Mouse (Mus musculus) midbrain, embryonic 12.5 days (tissue): ENCODE results near the gene Rnf216. TPM values are rescaled to one million over a fixed set of nuclear protein-coding genes. Genes with fewer than 3 reads are reported as not detected.

ENCODE experiments used
- ATAC-seq: fragments of 200-750 bp; cut with Nextera tagmentation; 2 replicates; pipeline ENCODE4 v1.8.0; 2017; ENCODE audit warnings: low read depth, moderate TSS enrichment, moderate library complexity; ENCODE audit not compliant: low FRiP score
- H3K27ac ChIP-seq: fragments of 300-500 bp; sonication (generic); replicated peaks from 2 replicates; pipeline ENCODE4 v1.5.1; 2016; ENCODE audit warnings: mild to moderate bottlenecking
- H3K27me3 ChIP-seq: fragments of 300-500 bp; sonication (generic); 2 replicates; pipeline ENCODE4 v1.6.1; 2016; ENCODE audit warnings: mild to moderate bottlenecking
- H3K36me3 ChIP-seq: fragments of 300-500 bp; sonication (generic); 2 replicates; pipeline ENCODE4 v1.6.1; 2016
- H3K4me1 ChIP-seq: fragments of 300-500 bp; sonication (generic); 2 replicates; pipeline ENCODE4 v1.6.1; 2016
- H3K4me2 ChIP-seq: fragments of 300-500 bp; sonication (generic); replicated peaks from 2 replicates; pipeline ENCODE4 v1.6.1; 2016; ENCODE audit warnings: mild to moderate bottlenecking, moderate library complexity
- H3K4me3 ChIP-seq: fragments of 300-500 bp; sonication (generic); 2 replicates; pipeline ENCODE4 v1.5.1; 2016; ENCODE audit warnings: mild to moderate bottlenecking
- H3K9ac ChIP-seq: fragments of 300-500 bp; sonication (generic); replicated peaks from 2 replicates; pipeline ENCODE4 v1.6.1; 2016; ENCODE audit warnings: mild to moderate bottlenecking, moderate library complexity
- H3K9me3 ChIP-seq: fragments of 300-500 bp; sonication (generic); 2 replicates; pipeline ENCODE4 v1.6.1; 2016; ENCODE audit warnings: mild to moderate bottlenecking
- WGBS: fragments of 180-500 bp; shearing (Covaris S2); methylation state at CpG from one replicate; pipeline ENCODE4 v1.1.7; 2016; 5-methylcytosine and 5-hydroxymethylcytosine counted together
- polyA plus RNA-seq: library from polyadenylated mRNA; unstranded; fragments of >200 nt; fragmentation: Nextera tagmentation; extraction: Ambion mirVana; gene quantifications from 2 replicates; pipeline ENCODE4 v1.2.1, GENCODE M21; 2016

Rnf216 gene
- polyA plus RNA-seq, 1 experiment from 2014 or later = 51.1 TPM

DNA sequence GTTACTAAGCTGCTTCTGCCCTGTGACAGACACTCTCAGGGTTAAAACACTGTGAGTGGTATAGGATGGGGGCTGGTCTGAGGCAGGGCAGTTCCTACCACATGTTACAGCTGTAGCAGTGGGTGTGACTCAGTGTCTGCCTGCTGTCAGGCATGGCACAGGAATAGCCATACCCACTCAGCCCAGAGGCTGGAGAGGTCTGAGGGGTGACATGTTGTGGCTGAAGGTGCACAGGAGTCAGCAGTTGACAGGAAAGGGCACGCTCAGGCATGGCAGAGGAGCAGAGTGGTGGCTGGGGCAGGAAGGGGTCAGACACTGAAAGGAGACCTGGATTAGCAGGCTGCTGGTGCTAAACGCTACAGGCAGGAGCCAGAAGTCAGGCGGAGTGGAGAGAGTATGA is 78.7 kb downstream of the Rnf216 start:
- Histone ChIP-seq H3K4me3 (no peak overlapping the region), H3K27me3 (no peaks in the 10 kb centered on the region), H3K4me1 (peaks cover 13% of the 10 kb centered on the region; the same call in 1 of the 2 replicates), H3K27ac (no peak overlapping the region), H3K4me2 (no peak overlapping the region), H3K9me3 (no peaks in the 10 kb centered on the region), H3K36me3 (peaks cover 2% of the 10 kb centered on the region; the same call in 1 of the 2 replicates), H3K9ac (no peak overlapping the region)
- no peak for ATAC-seq
- WGBS = 80% methylated on average over 3 of the region's 3 CpGs

- no peak overlapping the region for H3K4me2 ChIP-seq
- WGBS = 86% methylated on average over 3 of the region's 3 CpGs
- no peak for ATAC-seq
- no peaks in the 10 kb centered on the region for H3K9me3 ChIP-seq
- H3K9ac ChIP-seq = no peak overlapping the region
- H3K4me3 ChIP-seq = no peak overlapping the region
- no peak overlapping the region for H3K27ac ChIP-seq
- H3K4me1 ChIP-seq = peaks cover 13% of the 10 kb centered on the region; the same call in 1 of the 2 replicates
- H3K36me3 ChIP-seq = peaks cover 5% of the 10 kb centered on the region; the same call in 1 of the 2 replicates
- no peaks in the 10 kb centered on the region for H3K27me3 ChIP-seq
Measured at GRCm38 (mm10) chr5:143033277-143033676, 79.5 kb downstream of the Rnf216 start.

GRCm38 (mm10) chr5:143032639-143033146 is 80.1 kb downstream of the Rnf216 start:
- WGBS = 54% methylated on average over 2 of the region's 2 CpGs
- Histone ChIP-seq H3K9me3 (no peaks in the 10 kb centered on the region), H3K9ac (no peak overlapping the region), H3K27ac (no peak overlapping the region), H3K4me3 (no peak overlapping the region), H3K4me2 (no peak overlapping the region), H3K36me3 (peaks cover 10% of the 10 kb centered on the region; the same call in 1 of the 2 replicates), H3K27me3 (no peaks in the 10 kb centered on the region), H3K4me1 (peaks cover 13% of the 10 kb centered on the region; the same call in 1 of the 2 replicates)
- ATAC-seq = no peak

GRCm38 (mm10) chr5:143031681-143032080 is 81.1 kb downstream of the Rnf216 start:
- no peak overlapping the region for H3K9ac ChIP-seq
- H3K4me1 ChIP-seq = peaks cover 13% of the 10 kb centered on the region; the same call in 1 of the 2 replicates
- peaks cover 19% of the 10 kb centered on the region; the same call in 1 of the 2 replicates for H3K36me3 ChIP-seq
- H3K9me3 ChIP-seq = no peaks in the 10 kb centered on the region
- H3K4me3 ChIP-seq = no peak overlapping the region
- 51% methylated on average over 7 of the region's 7 CpGs for WGBS
- no peaks in the 10 kb centered on the region for H3K27me3 ChIP-seq
- no peak overlapping the region for H3K4me2 ChIP-seq
- H3K27ac ChIP-seq = no peak overlapping the region
- ATAC-seq = no peak

GRCm38 (mm10) chr5:143031193-143031592 is 81.6 kb downstream of the Rnf216 start:
- H3K9me3 ChIP-seq = no peaks in the 10 kb centered on the region
- H3K9ac ChIP-seq = no peak overlapping the region
- no peaks in the 10 kb centered on the region for H3K27me3 ChIP-seq
- 60% methylated on average over 4 of the region's 4 CpGs for WGBS
- no peak for ATAC-seq
- no peak overlapping the region for H3K27ac ChIP-seq
- H3K4me3 ChIP-seq = no peak overlapping the region
- peaks cover 22% of the 10 kb centered on the region; the same call in 1 of the 2 replicates for H3K36me3 ChIP-seq
- H3K4me2 ChIP-seq = no peak overlapping the region
- H3K4me1 ChIP-seq = peaks cover 13% of the 10 kb centered on the region; the same call in 1 of the 2 replicates

DNA sequence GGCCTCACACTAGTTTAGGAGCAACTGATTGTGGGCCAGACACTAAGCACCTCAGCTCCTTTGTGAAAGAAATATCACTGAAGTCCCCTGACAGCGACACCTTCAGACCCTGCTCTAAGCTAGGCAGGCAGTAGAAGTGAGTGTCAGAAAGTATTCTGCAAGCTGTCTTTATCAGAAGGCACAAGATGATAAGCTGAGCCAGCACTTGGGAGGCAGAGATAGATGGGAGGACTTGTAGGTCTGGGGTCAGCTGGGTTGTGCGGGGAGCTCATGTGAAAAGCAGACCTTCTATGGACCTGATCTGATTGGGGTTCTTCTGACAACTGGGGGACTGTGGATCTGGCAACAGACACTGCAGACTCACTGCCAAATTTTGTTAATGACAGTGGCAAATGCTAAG is 88.9 kb downstream of the Rnf216 start:
- no peaks in the 10 kb centered on the region for H3K4me1 ChIP-seq
- H3K27me3 ChIP-seq = no peaks in the 10 kb centered on the region
- H3K4me2 ChIP-seq = no peak overlapping the region
- no peak for ATAC-seq
- H3K4me3 ChIP-seq = no peak overlapping the region
- peaks cover 45% of the 10 kb centered on the region for H3K36me3 ChIP-seq
- no peak overlapping the region for H3K27ac ChIP-seq
- H3K9ac ChIP-seq = no peak overlapping the region
- 96% methylated on average over 2 of the region's 2 CpGs for WGBS
- no peaks in the 10 kb centered on the region for H3K9me3 ChIP-seq

GRCm38 (mm10) chr5:143022956-143023355 is 89.8 kb downstream of the Rnf216 start:
- Histone ChIP-seq H3K4me2 (no peak overlapping the region), H3K36me3 (peaks cover 42% of the 10 kb centered on the region), H3K4me1 (no peaks in the 10 kb centered on the region), H3K27me3 (no peaks in the 10 kb centered on the region), H3K9me3 (no peaks in the 10 kb centered on the region), H3K9ac (no peak overlapping the region), H3K4me3 (no peak overlapping the region), H3K27ac (no peak overlapping the region)
- 90% methylated on average over 1 of the region's 1 CpGs for WGBS
- ATAC-seq = no peak

- no peaks in the 10 kb centered on the region for H3K4me1 ChIP-seq
- H3K9ac ChIP-seq = no peak overlapping the region
- no peaks in the 10 kb centered on the region for H3K9me3 ChIP-seq
- no peak overlapping the region for H3K27ac ChIP-seq
- no peak overlapping the region for H3K4me2 ChIP-seq
- no peak overlapping the region for H3K4me3 ChIP-seq
- 88% methylated on average over 5 of the region's 5 CpGs for WGBS
- peaks cover 42% of the 10 kb centered on the region for H3K36me3 ChIP-seq
- H3K27me3 ChIP-seq = no peaks in the 10 kb centered on the region
- no peak for ATAC-seq
Measured at GRCm38 (mm10) chr5:143017401-143017800, 95.4 kb downstream of the Rnf216 start.

DNA sequence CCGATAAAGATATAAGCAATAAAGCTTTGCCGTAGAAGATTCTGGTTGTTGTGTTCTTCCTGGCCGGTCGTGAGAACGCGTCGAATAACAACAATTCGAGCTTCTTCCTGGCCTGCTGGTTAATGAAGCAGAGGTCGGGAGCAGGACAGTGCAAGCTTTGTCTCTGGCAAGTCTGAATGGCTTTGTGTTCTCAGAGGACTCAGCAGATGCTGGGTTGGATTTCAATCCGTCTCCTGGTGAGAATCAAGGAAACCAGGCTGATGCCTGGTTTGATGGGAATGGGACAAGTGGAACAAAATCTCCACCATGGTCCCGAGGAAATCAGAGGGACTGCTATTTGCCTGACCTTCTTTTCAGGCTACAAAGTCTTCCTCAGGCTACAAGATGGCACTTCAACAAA is 103.4 kb downstream of the Rnf216 start:
- H3K27me3 ChIP-seq = no peaks in the 10 kb centered on the region
- H3K9me3 ChIP-seq = no peaks in the 10 kb centered on the region
- no peak overlapping the region for H3K4me3 ChIP-seq
- ATAC-seq = no peak
- peaks cover 48% of the 10 kb centered on the region for H3K36me3 ChIP-seq
- no peak overlapping the region for H3K9ac ChIP-seq
- no peak overlapping the region for H3K4me2 ChIP-seq
- 63% methylated on average over 11 of the region's 11 CpGs for WGBS
- peak overlapping the region; percentile 54 for H3K27ac ChIP-seq
- no peaks in the 10 kb centered on the region for H3K4me1 ChIP-seq

- no peak overlapping the region for H3K4me3 ChIP-seq
- H3K4me1 ChIP-seq = 0 out of 2 replicates have a peak, but pooled peaks cover 8% of the 10 kb centered on the region
- peak overlapping the region; percentile 29; the same call in 1 of the 2 replicates for H3K9ac ChIP-seq
- 63% methylated on average over 9 of the region's 9 CpGs for WGBS
- no peak for ATAC-seq
- H3K27me3 ChIP-seq = no peaks in the 10 kb centered on the region
- H3K36me3 ChIP-seq = peaks cover 12% of the 10 kb centered on the region; the same call in 1 of the 2 replicates
- H3K27ac ChIP-seq = peak overlapping the region; percentile 77
- H3K9me3 ChIP-seq = no peaks in the 10 kb centered on the region
- H3K4me2 ChIP-seq = no peak overlapping the region
Measured at GRCm38 (mm10) chr5:143000654-143001500, 111.9 kb downstream of the Rnf216 start.

DNA sequence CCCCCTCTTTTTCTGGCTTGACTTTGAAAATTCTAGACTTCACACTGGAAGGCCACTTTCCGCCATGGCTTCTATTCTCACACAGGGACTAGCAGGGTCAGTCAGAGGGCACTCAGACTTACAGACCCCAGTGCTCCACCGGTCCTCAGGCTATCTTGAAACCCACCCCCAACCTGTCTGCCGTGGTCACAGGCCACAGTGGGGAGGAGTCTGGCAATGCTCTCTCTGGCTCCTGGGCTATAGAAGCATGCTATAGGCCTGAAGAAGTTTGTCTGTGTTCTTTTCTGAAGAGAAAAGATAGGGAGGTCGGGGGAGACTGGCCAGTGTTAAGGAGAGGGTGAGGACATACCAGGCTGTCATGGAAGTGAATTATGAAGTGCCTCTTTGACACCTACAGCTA is 112.7 kb downstream of the Rnf216 start:
- peaks cover 12% of the 10 kb centered on the region; the same call in 1 of the 2 replicates for H3K36me3 ChIP-seq
- H3K27ac ChIP-seq = peak overlapping the region; percentile 77; the same call in 1 of the 2 replicates
- H3K4me3 ChIP-seq = no peak overlapping the region
- H3K9me3 ChIP-seq = no peaks in the 10 kb centered on the region
- no peak for ATAC-seq
- H3K27me3 ChIP-seq = no peaks in the 10 kb centered on the region
- 0 out of 2 replicates have a peak, but pooled peaks cover 8% of the 10 kb centered on the region for H3K4me1 ChIP-seq
- no peak overlapping the region for H3K9ac ChIP-seq
- H3K4me2 ChIP-seq = no peak overlapping the region
- WGBS = 54% methylated on average over 4 of the region's 4 CpGs

DNA sequence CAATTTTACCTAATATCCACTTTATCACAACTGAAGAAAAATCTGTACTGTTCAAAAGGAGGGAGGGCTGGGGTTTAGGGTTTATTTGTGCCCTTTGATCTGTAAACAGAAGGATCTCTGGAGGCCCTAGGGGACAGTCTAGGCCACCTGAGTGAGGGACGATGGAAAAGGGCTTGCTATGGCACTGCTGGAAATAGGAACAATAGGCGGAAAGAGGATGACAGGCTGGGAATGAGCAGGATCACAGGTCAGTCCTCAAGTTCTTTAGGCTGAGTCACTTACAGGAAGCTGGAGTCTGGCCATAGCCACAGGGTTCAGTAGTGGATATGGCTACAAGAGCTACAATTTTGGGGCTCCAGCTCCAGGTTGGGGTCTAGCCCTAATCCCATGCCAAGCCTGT is 114.6 kb downstream of the Rnf216 start:
- Histone ChIP-seq H3K4me2 (no peak overlapping the region), H3K27ac (0 out of 2 replicates have a peak overlapping the region, but pooled peaks have one; percentile 10), H3K27me3 (no peaks in the 10 kb centered on the region), H3K36me3 (peaks cover 23% of the 10 kb centered on the region), H3K4me1 (0 out of 2 replicates have a peak, but pooled peaks cover 8% of the 10 kb centered on the region), H3K4me3 (no peak overlapping the region), H3K9me3 (no peaks in the 10 kb centered on the region), H3K9ac (no peak overlapping the region)
- no peak for ATAC-seq
- WGBS = 51% methylated on average over 2 of the region's 2 CpGs
